Mouse (Mus musculus): ENCODE data around the gene Arap2.
"Not testable (repeated sequence)": the region's sequence is repeated elsewhere in the genome, so short reads cannot be mapped to it uniquely, and the experiment has no call there.

DNA sequence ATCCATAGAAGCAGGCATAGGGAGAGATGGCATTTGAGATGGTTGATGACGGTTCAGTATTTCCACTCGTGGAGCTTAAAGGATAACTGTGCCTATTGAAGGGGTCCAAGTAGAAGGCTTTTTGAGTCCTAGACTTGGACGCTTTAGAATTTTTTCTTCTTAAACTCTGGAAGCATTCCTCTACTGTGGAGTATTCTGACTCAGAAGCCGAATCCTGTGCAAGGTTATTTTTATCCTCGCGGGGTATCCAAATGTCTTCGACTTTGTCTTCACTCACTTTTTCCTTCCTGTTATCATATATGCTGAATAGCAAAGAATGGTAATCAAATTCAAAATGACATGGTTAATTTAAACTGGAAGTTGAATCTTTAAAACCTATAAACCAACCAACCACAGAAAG, 35.4 kb downstream of the Arap2 start:
- TF ChIP-seq CTCF (IDR thresholded peaks at IDR 0.05; ENCODE audit: control insufficient read depth, insufficient read depth, insufficient replicate concordance, low read depth, low read length); POLR2A (IDR thresholded peaks at IDR 0.05; ENCODE audit: control insufficient read depth, low read depth, low read length): not testable (repeated sequence)

All from testis, adult 2 months (tissue).